Mouse (Mus musculus) stomach, embryonic 15.5 days (tissue): ENCODE measurements around the gene 1520401A03Rik. TPM values are rescaled to one million over a fixed set of nuclear protein-coding genes. Genes with fewer than 3 reads are reported as not detected.

Experiments
- ATAC-seq: fragments of 200-750 bp; cut with Nextera tagmentation; 2 replicates; pipeline ENCODE4 v1.8.0; 2017; ENCODE audit warnings: low read depth, moderate number of reproducible peaks, moderate TSS enrichment; ENCODE audit not compliant: insufficient read depth, low FRiP score
- H3K27ac ChIP-seq: fragments of 300-500 bp; sonication (generic); 2 replicates; pipeline ENCODE4 v1.5.1; 2015; ENCODE audit warnings: mild to moderate bottlenecking, inconsistent platforms
- H3K27me3 ChIP-seq: fragments of 300-500 bp; sonication (generic); replicated peaks from 2 replicates; pipeline ENCODE4 v1.6.1; 2015; ENCODE audit warnings: inconsistent platforms
- H3K36me3 ChIP-seq: fragments of 300-500 bp; sonication (generic); 2 replicates; pipeline ENCODE4 v1.6.1; 2015; ENCODE audit warnings: inconsistent platforms
- H3K4me1 ChIP-seq: fragments of 300-500 bp; sonication (generic); 2 replicates; pipeline ENCODE4 v1.6.1; 2015; ENCODE audit warnings: inconsistent platforms
- H3K4me2 ChIP-seq: fragments of 300-500 bp; sonication (generic); 2 replicates; pipeline ENCODE4 v1.6.1; 2015; ENCODE audit warnings: mild to moderate bottlenecking, inconsistent platforms
- H3K4me3 ChIP-seq: fragments of 300-500 bp; sonication (generic); replicated peaks from 2 replicates; pipeline ENCODE4 v1.5.1; 2015; ENCODE audit warnings: inconsistent platforms
- H3K9ac ChIP-seq: fragments of 300-500 bp; sonication (generic); 2 replicates; pipeline ENCODE4 v1.6.1; 2015; ENCODE audit warnings: inconsistent platforms
- H3K9me3 ChIP-seq: fragments of 300-500 bp; sonication (generic); 2 replicates; pipeline ENCODE4 v1.6.1; 2016; ENCODE audit warnings: inconsistent platforms
- WGBS: fragments of 180-500 bp; shearing (Covaris S2); methylation state at CpG from one replicate; pipeline ENCODE4 v1.1.7; 2015; 5-methylcytosine and 5-hydroxymethylcytosine counted together
- polyA plus RNA-seq: library from polyadenylated mRNA; unstranded; fragments of >200 nt; fragmentation: Nextera tagmentation; extraction: Ambion mirVana; gene quantifications from 2 replicates; pipeline ENCODE4 v1.2.1, GENCODE M21; 2015

1520401A03Rik gene
- polyA plus RNA-seq, 1 experiment from 2014 or later = 0.22 TPM

GRCm38 (mm10) chr17:23683856-23684672 is 38.5 kb downstream of the 1520401A03Rik start, which contains the start of gene Cldn9:
TSS of gene Cldn9 (minus strand) at chr17:23684026.
- Histone ChIP-seq H3K9ac (no peak within 1 kb of the TSS), H3K9me3 (no peaks in the 10 kb centered on the region), H3K4me1 (peaks cover 30% of the 10 kb centered on the region), H3K4me2 (no peak within 1 kb of the TSS), H3K36me3 (no peaks in the 10 kb centered on the region), H3K27me3 (peaks cover 30% of the 10 kb centered on the region), H3K4me3 (no peak within 1 kb of the TSS), H3K27ac (no peak within 1 kb of the TSS)
- whole genome bisulfite sequencing = 25% methylated on average over 15 of the region's 15 CpGs
- ATAC-seq = peak; percentile 41; the same call in 1 of the 2 replicates

GRCm38 (mm10) chr17:23683226-23683625 is 39.4 kb downstream of the 1520401A03Rik start:
- Histone ChIP-seq H3K4me3 (no peak overlapping the region), H3K4me1 (peaks cover 31% of the 10 kb centered on the region), H3K4me2 (no peak overlapping the region), H3K9me3 (no peaks in the 10 kb centered on the region), H3K36me3 (no peaks in the 10 kb centered on the region), H3K27ac (no peak overlapping the region), H3K9ac (no peak overlapping the region), H3K27me3 (peaks cover 37% of the 10 kb centered on the region)
- ATAC-seq = no peak
- WGBS = 28% methylated on average over 15 of the region's 15 CpGs

- 64% methylated on average over 3 of the region's 3 CpGs for WGBS
- no peak overlapping the region for H3K4me2 ChIP-seq
Observed at GRCm38 (mm10) chr17:23682530-23682929, 40.1 kb downstream of the 1520401A03Rik start.

GRCm38 (mm10) chr17:23682092-23682491 is 40.5 kb downstream of the 1520401A03Rik start:
- no peak overlapping the region for H3K27ac ChIP-seq
- 0 out of 2 replicates have a peak overlapping the region, but pooled peaks have one; percentile 2 for H3K4me2 ChIP-seq
- ATAC-seq = no peak
- no peak overlapping the region for H3K4me3 ChIP-seq
- peaks cover 35% of the 10 kb centered on the region for H3K4me1 ChIP-seq
- H3K36me3 ChIP-seq = no peaks in the 10 kb centered on the region
- H3K27me3 ChIP-seq = peaks cover 37% of the 10 kb centered on the region
- no peaks in the 10 kb centered on the region for H3K9me3 ChIP-seq
- 37% methylated on average over 4 of the region's 4 CpGs for WGBS
- no peak overlapping the region for H3K9ac ChIP-seq

More at GRCm38 (mm10) chr17:23682530-23682929, 40.1 kb downstream of the 1520401A03Rik start:
- Histone ChIP-seq H3K27me3 (peaks cover 37% of the 10 kb centered on the region), H3K36me3 (no peaks in the 10 kb centered on the region), H3K9ac (no peak overlapping the region), H3K4me1 (peaks cover 34% of the 10 kb centered on the region), H3K27ac (no peak overlapping the region), H3K4me3 (no peak overlapping the region), H3K9me3 (no peaks in the 10 kb centered on the region)
- no peak for ATAC-seq

GRCm38 (mm10) chr17:23681086-23681485 is 41.5 kb downstream of the 1520401A03Rik start:
- Histone ChIP-seq H3K4me3 (0 out of 2 replicates have a peak overlapping the region, but pooled peaks have one; percentile 1), H3K4me1 (peaks cover 43% of the 10 kb centered on the region), H3K9me3 (no peaks in the 10 kb centered on the region), H3K27me3 (peaks cover 37% of the 10 kb centered on the region), H3K36me3 (no peaks in the 10 kb centered on the region), H3K27ac (peak overlapping the region; percentile 19; the same call in 1 of the 2 replicates), H3K9ac (no peak overlapping the region), H3K4me2 (peak overlapping the region; percentile 42)
- peak; percentile 21; the same call in 1 of the 2 replicates for ATAC-seq
- WGBS = 58% methylated on average over 10 of the region's 10 CpGs

- Histone ChIP-seq H3K27ac (no peak overlapping the region), H3K9ac (no peak overlapping the region), H3K27me3 (peaks cover 37% of the 10 kb centered on the region), H3K9me3 (no peaks in the 10 kb centered on the region), H3K36me3 (no peaks in the 10 kb centered on the region), H3K4me3 (peak overlapping the region; percentile 36; the same call in 1 of the 2 replicates), H3K4me2 (peak overlapping the region; percentile 42), H3K4me1 (peaks cover 51% of the 10 kb centered on the region)
- ATAC-seq = no peak
- 59% methylated on average over 9 of the region's 9 CpGs for WGBS
Observed at GRCm38 (mm10) chr17:23680336-23680735, 42.2 kb downstream of the 1520401A03Rik start.

- WGBS = 3% methylated on average over 38 of the region's 38 CpGs
- Histone ChIP-seq H3K9me3 (no peaks in the 10 kb centered on the region), H3K4me1 (peaks cover 59% of the 10 kb centered on the region), H3K27me3 (peaks cover 37% of the 10 kb centered on the region), H3K4me2 (peak within 1 kb of the TSS; percentile 42), H3K4me3 (peak within 1 kb of the TSS; percentile 36), H3K27ac (peak within 1 kb of the TSS; percentile 64), H3K9ac (no peak within 1 kb of the TSS), H3K36me3 (no peaks in the 10 kb centered on the region)
- ATAC-seq = no peak
Observed at GRCm38 (mm10) chr17:23679127-23679835, 43.3 kb downstream of the 1520401A03Rik start, which contains the start of gene Cldn6. TSS of gene Cldn6 (plus strand) at chr17:23679249.

- peak within 1 kb of the TSS; percentile 83 for H3K27ac ChIP-seq
- H3K4me2 ChIP-seq = peak within 1 kb of the TSS; percentile 96
- peak; percentile 54 for ATAC-seq
- peak within 1 kb of the TSS; percentile 44; the same call in 1 of the 2 replicates for H3K9ac ChIP-seq
- peaks cover 26% of the 10 kb centered on the region for H3K27me3 ChIP-seq
- WGBS = under 1% methylated on average over 34 of the region's 34 CpGs
- H3K36me3 ChIP-seq = no peaks in the 10 kb centered on the region
- peak within 1 kb of the TSS; percentile 69 for H3K4me3 ChIP-seq
- H3K4me1 ChIP-seq = peaks cover 56% of the 10 kb centered on the region
- no peaks in the 10 kb centered on the region for H3K9me3 ChIP-seq
Observed at GRCm38 (mm10) chr17:23677236-23677679, 45.3 kb downstream of the 1520401A03Rik start, which contains the start of gene Tnfrsf12a. TSS of gene Tnfrsf12a (minus strand) at chr17:23677468.

- Histone ChIP-seq H3K4me1 (peaks cover 51% of the 10 kb centered on the region), H3K4me2 (peak overlapping the region; percentile 96), H3K9ac (no peak overlapping the region; the same call in 1 of the 2 replicates), H3K27me3 (peaks cover 21% of the 10 kb centered on the region), H3K27ac (peak overlapping the region; percentile 83), H3K36me3 (no peaks in the 10 kb centered on the region), H3K4me3 (peak overlapping the region; percentile 69), H3K9me3 (no peaks in the 10 kb centered on the region)
- under 1% methylated on average over 37 of the region's 37 CpGs for WGBS
- ATAC-seq = no peak
Observed at GRCm38 (mm10) chr17:23676473-23677031, 46.0 kb downstream of the 1520401A03Rik start.

GRCm38 (mm10) chr17:23675564-23676281 is 46.9 kb downstream of the 1520401A03Rik start:
- ATAC-seq = no peak
- no peak overlapping the region for H3K9ac ChIP-seq

GRCm38 (mm10) chr17:23675127-23675526 is 47.5 kb downstream of the 1520401A03Rik start:
- Histone ChIP-seq H3K27ac (peak overlapping the region; percentile 83), H3K27me3 (peaks cover 10% of the 10 kb centered on the region), H3K4me2 (peak overlapping the region; percentile 96), H3K9me3 (no peaks in the 10 kb centered on the region), H3K36me3 (peaks cover 2% of the 10 kb centered on the region; the same call in 1 of the 2 replicates), H3K4me3 (peak overlapping the region; percentile 72), H3K9ac (peak overlapping the region; percentile 9; the same call in 1 of the 2 replicates), H3K4me1 (peaks cover 47% of the 10 kb centered on the region)
- WGBS = 30% methylated on average over 5 of the region's 5 CpGs
- no peak for ATAC-seq

More at GRCm38 (mm10) chr17:23675564-23676281, 46.9 kb downstream of the 1520401A03Rik start:
- H3K36me3 ChIP-seq = no peaks in the 10 kb centered on the region
- H3K9me3 ChIP-seq = no peaks in the 10 kb centered on the region
- peaks cover 47% of the 10 kb centered on the region for H3K4me1 ChIP-seq
- WGBS = 15% methylated on average over 15 of the region's 15 CpGs
- H3K27me3 ChIP-seq = peaks cover 16% of the 10 kb centered on the region
- H3K4me3 ChIP-seq = peak overlapping the region; percentile 69
- peak overlapping the region; percentile 83 for H3K27ac ChIP-seq
- H3K4me2 ChIP-seq = peak overlapping the region; percentile 96
